Mouse (Mus musculus) right cerebral cortex, postnatal 10 days (tissue): ENCODE results near the gene Mlycd.
A peak's percentile ranks its signal among the peaks of the same experiment; 100 is the strongest.

Experiments
- DNase-seq, 2 experiments: peaks; one replicate each; pipeline ENCODE4 v3.0.0; 2021; ENCODE audit warnings: low spot score in 2 of 2

Mlycd gene

DNA sequence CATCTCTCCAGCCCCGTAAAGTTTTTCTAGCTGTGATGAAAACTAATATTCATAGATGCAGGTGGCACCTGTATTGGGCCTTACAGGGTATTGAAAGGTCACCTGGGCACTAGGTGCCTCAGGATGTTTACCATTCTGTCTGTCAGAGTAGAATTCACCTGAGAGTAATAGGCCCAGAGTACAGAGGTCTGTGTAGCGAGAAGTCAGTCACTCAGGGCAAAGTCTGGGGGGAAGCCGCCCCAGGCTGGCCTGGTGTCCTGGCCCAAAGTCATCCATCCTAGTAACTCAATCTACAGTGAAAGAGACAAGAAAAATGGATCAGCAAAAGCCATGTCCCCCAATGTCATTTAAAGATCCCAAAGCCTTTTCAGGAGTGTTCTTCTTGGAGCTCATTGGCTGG, 6.2 kb downstream of the Mlycd start:
- no peak for DNase-seq

DNA sequence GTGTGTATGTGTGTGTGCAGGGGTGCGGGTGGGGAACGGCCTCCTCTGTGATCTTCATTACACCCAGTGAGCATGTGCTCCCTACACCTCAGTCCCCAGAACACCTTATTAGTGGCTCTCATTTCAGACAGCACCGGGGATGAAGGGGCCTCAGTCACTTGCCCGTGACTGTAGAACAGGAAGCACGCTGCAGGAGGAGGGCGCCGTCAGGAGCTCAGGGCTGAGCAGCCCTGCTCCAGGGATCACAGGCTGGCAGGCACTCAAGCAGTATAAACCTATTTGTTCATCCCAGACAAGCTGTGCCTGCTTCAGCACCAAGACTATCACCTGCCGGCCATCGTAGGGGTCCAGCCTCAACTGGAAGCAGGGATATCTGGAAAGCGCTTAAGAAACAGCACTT, 9.2 kb downstream of the Mlycd start:
- no peak for DNase-seq

DNA sequence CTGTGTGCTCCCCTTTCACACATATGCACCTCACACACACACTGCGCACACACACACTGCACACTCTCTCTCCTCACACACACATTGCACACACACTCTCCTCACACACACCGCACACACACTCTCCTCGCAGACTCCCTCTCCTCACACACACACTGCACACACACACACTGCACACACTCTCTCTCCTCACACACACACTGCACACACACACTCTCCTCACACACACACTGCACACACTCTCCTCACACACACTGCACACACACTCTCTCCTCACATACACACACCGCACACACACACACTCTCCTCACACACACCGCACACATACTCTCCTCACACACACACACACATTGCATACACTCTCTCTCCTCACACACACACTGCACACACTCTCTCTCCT, 10.0 kb downstream of the Mlycd start:
- DNase-seq: no peak

DNA sequence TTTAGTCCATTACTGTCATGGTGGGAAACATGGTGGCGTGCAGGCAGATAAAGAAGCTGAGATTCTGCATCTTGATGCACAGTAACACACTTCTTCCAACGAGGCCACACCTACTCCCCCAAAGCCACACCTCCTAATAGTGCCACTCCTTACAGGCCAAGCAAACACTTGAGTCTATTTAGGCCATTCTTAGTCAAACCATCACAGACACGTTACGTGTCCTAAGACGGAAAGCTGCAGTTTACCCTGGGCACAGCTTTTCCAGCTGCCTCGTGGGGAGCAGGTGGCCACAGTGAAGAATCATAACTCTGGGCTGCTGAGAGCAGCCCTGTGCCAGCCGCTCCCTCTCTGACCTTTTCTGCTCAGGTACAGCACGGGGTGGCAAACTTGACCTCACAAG, 13.6 kb downstream of the Mlycd start:
- no peak for DNase-seq

DNA sequence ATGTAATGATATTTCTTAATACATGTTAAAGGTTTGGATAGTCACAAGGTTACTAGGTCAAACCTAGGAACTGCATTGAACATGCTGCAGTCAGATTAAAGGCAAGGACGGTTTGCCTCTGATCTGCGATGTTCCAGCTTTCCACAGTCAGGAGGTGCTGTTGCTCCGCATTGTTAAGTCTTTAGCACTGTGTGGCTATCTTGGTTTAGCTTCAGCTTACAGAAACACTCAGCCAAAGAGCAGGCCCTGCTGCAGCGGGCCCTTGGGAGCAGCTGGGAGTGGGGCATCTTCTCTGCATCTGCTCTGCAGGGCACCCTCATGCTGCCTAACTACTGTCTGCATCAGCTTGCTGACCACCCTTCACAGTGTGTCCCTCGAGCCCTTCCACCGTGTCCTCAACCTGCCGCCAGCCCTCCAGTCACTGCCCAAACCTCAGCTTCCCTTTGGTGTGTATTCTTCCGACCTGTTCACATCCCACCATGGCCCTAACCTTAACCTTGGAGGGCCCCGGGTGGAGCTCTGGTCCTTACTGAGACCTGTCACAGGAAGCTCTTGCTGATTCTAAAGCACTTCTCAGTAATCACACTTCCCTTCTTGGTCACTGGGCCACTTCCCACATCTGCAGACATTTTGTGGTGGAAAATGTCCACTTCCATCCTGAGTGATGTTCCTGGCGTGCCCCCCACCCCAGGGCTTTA, 17.5 kb downstream of the Mlycd start:
- DNase-seq: no peak

DNA sequence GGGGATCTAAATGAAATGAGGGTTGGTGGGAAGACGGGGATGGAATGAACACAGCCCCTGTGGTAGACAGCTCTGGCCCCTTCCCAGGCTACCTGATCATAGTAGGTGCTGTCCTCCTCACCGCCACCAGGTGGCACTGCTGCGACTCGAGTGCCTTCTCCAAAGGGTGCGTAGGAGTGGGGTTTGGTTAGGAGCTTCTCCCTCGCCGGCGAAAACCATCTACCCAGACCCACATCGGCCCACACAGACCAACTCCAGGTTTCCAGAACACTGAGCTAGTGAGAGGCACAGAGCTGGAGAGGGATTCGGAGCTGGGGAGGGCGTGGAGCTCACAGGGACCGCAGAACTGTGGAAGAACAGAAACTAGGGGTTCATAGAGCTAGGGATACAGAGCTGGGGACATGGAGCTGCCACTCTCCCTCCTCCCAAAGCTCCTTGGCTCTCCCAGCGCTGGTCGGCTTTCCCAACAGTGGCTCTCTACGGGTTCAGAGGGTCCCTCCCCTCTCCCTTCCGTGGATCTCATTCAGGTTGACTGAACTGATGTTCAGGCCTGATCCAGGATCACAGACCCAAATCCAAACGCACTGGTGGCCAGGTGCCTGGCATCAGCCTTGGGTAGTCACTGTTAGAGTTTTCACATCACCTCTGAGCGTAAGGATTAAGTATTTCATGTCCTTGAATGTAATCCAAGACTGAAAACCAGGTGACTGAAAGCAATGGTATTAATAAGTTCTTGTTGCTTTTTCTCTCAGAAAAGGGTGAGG, 18.2 kb downstream of the Mlycd start:
- peak; percentile 81 to 86 for DNase-seq

DNA sequence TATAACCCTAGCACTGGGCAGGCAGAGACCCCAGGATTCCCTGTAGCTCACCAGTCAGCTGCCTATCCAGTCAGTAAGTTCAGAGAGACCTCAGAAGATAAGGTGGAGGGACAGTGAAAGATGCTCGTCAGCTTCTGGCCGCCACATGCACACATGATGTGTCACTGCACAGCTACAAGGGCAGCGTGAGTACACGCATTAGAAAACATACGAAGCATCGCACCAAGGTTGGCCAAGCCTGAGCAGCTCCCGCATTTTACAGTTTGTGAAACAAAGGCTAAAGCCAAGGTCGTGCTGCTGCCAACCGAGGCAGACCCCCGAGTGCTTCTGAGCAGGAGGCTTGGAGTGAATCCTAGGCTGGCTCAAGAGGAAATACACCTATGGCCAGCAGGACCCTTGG, 18.9 kb downstream of the Mlycd start:
- no peak for DNase-seq

DNA sequence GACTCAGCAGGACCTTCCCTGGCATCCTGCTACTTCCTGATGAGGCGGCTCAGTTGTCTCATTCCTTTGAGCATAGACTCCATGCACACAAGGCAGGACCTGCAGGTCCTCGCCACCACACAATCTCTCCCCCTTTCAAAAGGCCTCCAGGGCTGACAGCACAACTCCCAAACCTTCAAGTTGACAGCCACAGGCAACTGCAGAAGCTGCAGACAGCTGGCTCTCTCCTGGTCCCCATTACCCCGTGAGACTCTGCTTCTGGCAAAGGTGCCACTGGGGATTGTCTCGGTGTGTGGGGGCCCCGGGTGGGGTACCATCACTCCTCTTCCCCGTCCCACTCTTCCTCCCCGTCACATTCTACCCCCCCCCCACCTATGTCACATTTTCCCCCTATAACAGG, 25.6 kb downstream of the Mlycd start:
- DNase-seq: no peak

DNA sequence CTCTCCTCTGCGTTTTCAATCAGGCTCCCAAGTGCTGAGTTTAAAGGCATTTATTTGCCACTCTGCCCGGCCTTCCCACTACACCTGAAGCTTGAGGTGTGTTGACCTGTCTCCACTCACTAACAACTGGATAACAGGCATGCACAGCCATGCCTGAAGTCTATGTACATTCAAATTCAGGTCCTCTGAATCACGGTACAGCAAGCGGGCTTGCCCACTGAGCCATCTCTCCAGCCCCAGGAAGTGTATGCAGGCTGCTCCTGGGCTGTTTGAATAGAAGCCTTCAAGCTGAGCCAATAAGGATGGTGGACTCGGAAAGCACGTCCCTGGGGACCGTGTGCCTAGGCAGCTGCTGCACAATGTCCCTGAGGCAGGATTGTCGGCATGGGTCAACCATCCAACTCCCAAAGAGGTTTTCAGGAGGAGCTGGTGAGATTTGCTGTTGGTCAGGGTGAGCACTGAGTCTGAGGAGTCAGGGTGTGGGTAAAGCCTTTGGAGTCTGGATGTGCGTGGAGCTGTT, 27.0 kb downstream of the Mlycd start:
- DNase-seq: no peak

DNA sequence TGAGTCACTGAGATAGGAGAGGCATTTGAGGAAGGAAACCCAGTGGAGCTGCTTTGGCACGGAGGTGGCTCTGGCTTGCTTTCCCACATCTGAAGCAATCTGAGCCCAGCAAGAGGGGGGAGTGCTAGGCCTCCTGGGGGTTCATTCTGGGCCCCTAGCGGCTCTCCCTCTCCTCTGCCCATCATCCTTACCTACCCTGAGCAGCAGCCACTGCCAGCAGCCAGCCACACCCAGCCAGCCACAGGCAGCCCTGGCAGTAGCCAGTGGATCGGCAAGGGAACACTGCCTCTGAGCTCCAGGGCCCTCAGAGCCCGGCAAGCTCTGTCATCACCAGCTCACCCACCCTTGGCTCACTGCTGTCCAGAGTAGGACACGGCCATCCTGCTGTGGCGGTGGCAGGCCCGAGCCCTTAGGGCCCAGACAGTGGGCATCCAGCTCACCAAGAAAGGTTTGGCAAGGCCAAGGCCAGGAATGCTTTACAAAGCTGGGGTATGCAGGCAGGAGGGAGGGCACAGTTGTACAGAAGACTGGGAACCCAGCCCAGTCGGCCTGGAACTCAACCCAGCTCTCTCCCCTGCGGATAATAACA, 27.5 kb downstream of the Mlycd start:
- DNase-seq: peak in 1 of 2 experiments; percentile 53

DNA sequence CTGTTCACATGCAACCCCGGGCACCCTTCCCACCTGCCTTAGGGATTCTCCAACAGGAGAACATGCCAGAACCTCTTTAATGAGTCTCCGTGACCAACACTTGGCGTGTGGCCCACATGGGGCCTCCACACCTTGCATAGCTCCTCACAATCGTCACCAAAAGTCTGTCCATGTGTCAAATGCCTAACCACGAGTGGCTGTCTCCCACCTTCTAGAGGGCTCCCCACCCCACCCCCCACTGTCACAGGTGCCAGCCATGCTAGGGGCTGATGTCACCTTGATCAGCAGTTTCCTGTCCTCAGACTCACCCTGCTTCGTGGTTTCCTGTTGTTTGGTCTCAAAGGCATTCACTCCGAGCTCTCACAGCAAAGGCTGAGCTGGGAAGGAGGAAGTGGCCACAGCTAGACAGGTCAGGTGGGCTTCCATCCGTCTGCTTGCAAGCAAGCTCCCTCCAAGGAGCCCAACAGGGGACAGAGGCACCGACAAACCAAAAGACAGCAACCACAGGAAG, 29.0 kb downstream of the Mlycd start:
- DNase-seq: peak in 1 of 2 experiments; percentile 52

DNA sequence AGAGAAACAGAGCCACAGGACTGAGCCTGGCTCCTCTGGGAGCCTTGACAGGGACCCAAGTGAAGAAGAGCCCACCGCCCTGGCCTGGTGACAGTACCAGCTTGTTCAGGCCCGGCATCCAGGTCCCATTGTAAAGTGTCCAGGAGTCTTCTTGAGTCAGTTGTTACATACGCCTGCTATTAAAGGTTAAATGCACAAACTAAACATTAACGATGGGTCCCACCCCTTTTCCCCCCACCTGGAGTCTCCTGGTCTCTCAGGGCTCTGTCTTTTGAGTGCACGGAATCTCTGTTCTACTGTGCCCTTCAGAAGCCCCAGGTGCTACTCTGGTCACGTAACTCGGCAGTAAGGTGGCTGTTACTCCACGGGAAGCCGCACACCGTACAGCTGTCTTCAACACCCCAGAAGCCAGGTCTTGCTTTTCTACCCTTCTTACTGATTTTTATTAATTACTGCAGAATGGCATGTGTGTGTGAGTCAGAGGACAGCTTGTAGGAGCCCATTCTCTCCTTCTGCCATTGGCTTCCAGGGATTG, 29.6 kb downstream of the Mlycd start:
- DNase-seq: no peak

DNA sequence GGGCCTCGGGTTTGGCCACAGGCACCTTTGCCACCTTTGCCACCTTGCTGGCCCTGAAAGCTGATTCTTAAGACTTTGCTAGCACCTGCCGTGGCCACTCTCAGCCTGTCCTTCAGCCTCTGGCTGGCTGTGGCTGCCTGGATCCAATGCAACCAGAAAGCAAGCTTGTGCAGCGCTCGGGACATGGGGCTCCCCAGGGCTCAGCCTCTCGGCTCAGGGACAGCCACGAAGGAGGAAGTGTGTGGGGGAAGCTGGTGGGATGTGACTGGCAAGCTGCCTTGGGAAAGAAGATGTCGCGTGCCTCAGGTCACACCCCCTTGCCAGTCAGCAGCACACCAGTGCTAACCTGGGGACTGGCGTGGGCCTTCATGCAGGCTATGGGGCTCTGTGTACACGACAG, 30.1 kb downstream of the Mlycd start:
- no peak for DNase-seq

DNA sequence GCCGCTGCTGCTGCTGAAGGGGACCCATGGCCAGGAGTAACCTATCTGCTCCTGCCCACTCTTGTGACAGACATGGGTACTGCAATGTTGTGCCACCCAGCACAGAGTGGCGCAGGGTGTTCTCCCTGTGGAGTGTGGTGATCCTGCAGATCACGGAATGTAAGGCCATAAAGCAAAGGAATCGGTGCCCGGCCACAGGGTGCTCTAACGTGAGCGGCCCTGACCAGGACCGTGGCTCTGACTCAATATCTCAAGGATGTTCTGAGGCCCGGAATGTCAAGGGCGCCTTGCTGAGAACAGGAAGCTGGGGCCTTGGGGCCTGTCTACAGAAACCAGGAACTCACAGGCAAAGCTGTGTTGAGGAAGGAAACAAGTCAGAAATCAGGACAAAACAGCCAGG, 30.9 kb downstream of the Mlycd start:
- DNase-seq: no peak

DNA sequence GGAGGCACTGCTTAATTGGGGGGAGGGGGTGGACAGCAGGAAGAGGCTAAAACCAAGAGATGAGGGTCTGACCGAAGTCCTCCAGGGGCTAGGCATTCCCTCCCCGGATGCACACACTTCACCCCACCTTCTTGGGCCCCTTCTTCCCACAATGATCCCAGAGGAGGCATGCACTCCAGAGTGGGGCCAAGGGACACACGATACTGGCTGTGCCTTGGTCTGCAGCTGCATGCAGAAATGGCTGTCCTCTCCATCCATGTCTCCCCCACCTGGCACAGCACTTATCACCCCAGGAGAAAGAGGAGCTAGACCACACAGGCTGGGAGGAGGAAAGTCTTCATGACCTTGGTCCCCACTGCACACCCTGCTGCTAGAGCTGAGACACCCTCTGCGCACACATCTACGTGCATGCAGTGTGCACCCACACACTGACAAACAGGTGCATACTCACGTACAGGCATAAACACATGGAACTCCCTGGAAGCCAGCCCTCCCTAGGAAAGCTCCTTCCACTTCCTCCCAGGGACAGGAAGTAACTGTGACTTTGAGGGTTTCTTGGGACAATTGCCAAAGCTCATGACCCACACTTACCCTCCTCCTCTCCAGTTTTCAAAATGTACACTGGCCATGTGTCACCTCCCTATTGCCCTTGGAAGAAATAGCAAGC, 31.5 kb downstream of the Mlycd start:
- DNase-seq: no peak

DNA sequence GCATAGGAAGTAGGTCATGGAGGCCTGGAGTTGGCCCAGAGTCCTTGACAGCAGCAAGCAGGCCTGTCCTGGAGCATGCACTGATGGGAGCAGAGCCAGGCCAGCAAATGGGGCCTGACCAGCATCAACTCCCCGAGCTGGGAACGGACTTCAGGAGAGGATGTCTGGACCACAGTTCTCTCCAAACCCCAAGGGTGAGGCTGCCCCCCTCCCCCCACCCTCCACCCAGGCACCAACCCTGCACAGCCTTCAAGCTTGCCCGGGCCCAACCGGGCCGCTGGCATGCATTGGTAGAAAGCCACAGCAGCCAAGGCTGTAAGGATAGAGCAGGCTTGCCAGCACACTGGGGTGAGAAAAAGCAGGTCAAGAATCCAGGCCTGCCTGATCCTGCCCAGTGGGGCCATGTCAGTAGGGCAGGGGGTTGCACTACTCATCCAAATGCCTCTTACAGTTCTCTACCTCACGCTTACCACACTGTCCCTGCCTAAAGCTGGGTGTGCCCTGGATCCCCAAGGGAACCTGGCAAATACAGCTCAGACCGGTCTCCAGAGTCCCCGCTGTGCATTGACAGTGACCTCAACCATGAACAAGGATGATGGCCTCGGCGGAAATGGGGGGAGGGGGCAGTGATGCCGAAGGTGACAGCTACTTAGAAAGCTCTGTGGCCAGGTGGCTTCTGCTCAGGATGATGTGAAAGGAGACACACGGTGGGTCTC, 33.1 kb downstream of the Mlycd start:
- DNase-seq: no peak

DNA sequence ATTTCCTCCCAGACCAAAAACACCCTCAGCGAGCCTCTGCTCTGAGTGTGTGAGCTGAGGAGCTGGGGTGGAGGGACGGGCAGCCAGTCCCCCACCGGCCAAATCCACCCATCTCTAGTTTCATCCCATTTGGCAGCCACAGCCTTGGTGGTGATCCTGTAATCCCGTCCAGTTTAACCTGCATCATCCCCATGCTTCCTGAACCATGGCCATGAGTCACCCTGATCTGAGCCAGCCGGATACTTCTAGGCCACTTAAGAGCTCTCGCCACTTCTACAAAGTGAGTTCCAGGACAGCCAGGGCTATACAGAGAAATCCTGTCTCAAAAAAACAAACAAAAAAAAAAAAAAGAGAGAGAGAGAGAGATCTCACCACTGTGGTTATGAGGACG, 33.7 kb downstream of the Mlycd start:
- DNase-seq: no peak

DNA sequence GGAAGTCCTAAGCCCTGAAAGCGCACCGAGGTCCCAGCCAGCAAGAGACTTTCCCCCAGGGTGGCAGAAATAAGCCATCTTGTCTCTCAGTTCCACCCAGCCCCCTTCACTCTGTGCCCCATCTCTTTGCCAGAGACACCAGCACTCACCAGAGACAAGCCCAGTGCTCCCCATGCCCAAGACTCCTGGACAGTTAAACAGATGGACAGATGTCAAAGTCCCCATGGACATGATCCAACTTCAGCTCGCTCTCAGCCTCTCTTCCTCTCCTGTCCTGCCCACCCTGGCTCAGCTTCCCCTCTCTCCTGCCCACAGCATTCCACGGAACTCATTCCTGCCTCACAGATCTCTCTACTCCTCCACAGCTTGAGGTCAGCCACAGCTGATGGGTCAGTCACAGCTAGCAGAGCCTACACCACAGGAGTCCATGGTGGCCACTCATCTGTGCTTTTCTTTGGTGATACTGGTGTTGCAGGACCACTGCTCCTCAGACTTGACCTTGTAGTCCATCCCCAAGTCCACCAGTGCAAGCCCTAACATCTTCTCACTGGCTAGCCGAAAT, 34.2 kb downstream of the Mlycd start:
- no peak for DNase-seq

DNA sequence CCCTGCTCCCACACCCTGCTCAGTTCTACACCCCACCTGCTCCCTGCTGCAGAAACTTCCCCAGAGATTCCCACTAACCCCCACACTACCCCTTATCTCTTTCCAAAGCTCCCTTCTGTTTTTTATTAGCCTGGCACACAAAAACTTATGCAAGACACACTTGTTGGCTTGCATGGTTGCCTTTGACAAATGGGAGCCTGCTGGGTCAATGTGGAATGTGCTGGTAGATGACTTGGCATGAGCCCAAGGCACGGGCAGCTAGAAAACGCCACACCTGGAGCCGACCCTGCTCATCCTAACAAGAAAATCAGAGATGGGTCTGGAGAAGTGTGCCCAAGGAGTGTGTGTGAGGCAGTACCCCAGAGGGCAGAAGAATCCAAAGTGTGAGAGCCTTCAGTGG, 34.9 kb downstream of the Mlycd start:
- DNase-seq: no peak

DNA sequence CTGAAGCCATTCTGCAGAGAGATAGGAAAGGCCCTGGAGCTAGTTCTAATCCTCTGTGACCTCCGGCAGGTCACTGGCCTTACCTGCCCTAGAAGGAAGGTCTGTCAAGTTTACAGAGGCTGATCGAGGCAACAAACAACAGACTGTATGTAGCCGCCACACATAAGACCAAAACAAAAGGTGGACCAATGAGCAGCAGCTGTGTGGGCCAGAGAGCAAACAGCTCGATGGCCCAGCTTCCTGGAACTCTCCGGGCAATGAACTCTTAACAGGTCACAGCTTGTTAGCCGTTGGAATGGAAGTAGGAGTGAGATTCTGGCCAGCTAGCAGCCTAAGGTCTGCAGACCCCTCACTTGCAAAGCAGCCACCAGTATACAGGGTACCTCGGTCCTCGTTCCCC, 35.6 kb downstream of the Mlycd start:
- no peak for DNase-seq

DNA sequence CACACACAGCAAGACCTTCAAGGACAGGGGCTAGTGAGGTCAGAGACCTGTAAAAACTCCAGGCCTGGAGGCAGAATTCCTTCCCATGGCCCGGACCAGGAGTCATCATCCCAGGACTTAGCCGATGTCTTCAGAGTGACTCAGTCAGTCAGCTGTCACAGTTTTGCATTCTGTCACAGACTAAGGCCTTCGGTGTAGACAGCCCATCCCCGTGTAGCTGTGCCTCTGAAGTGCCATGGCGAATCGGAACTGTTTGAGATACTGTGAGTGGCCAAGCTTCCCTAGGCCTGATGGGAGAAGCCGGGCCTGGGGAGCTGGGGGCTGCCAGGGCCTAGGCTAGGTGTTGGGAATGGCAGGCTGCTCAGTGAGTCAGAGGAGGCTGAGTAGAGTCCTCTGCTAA, 36.0 kb downstream of the Mlycd start:
- DNase-seq: no peak
